Mouse (Mus musculus): ENCODE results near the gene Col24a1.

The Col24a1 gene

GRCm38 (mm10) chr3:145292337-145293134 is at the start of gene Col24a1:
Gene Col24a1, plus strand, starts transcription at chr3:145292472.
- no peak for DNase-seq

- DNase-seq, result no peak
Measured at GRCm38 (mm10) chr3:145248040-145248439, 44.2 kb upstream of the Col24a1 start.

GRCm38 (mm10) chr3:145253066-145253465 is 39.2 kb upstream of the Col24a1 start:
- DNase-seq, result no peak

DNA sequence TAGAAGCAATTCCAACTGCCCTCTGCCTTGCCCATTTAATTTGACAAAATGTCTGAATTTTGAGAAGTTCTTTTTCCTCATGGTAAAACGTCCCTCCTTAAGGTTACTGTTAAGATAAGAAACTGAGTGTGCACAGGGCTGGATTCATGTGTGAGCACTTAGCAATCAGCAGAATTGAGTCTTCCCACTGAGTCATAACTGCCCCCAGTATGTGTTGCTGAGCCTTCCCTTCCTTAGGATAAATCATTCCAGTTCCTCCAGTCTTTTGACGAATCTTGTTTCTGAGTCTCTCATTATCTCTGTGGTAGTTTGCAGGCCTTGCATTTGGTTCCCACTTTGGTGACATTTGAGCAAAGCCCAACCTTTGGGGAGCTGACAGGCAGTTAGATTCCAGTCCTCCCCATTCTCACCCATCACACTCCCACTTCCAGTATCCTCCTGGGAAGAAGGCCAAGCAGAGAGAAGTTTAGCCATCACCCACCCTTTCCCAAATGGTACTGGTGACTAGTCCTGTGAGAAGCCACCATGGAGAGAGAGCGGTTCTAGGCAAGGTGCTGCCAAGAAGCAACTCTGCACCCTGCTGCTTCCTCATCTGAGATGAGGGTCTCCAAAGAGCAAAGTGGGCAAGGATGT is 37.4 kb upstream of the Col24a1 start:
- DNase-seq, result no peak

DNA sequence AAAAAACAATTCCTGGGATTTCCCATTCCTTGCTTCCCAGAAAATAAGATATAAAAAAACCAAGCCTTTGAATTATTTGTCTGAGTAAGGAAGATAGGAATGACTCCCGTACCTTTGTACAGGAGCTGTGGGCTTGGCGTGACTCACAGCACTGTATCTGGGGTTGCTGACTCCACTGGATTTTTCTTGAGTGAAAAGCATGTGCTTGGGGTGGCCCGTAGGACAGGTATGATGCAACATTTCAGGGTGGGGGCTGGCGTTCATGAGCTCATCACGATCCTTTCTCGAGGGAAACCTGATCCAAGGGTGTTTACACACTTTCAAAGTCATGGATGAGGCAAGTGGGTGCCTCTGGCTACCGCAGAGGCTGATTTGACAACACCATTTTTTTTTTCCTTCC is 35.6 kb upstream of the Col24a1 start:
- no peak for DNase-seq

GRCm38 (mm10) chr3:145259678-145260077 is 32.6 kb upstream of the Col24a1 start:
- no peak for DNase-seq

- DNase-seq, result no peak
Measured at GRCm38 (mm10) chr3:145263131-145263530, 29.1 kb upstream of the Col24a1 start.

- DNase-seq, result no peak
Measured at GRCm38 (mm10) chr3:145268066-145268465, 24.2 kb upstream of the Col24a1 start.

GRCm38 (mm10) chr3:145274191-145274590 is 18.1 kb upstream of the Col24a1 start:
- DNase-seq, result no peak

GRCm38 (mm10) chr3:145293207-145293606 is 935 bp downstream of the Col24a1 start:
- DNase-seq, result no peak

- DNase-seq, result no peak
Measured at GRCm38 (mm10) chr3:145293623-145294307, 1.5 kb downstream of the Col24a1 start.

- DNase-seq, result no peak
Measured at GRCm38 (mm10) chr3:145299980-145300591, 7.8 kb downstream of the Col24a1 start.

GRCm38 (mm10) chr3:145305311-145305710 is 13.0 kb downstream of the Col24a1 start:
- no peak for DNase-seq

DNA sequence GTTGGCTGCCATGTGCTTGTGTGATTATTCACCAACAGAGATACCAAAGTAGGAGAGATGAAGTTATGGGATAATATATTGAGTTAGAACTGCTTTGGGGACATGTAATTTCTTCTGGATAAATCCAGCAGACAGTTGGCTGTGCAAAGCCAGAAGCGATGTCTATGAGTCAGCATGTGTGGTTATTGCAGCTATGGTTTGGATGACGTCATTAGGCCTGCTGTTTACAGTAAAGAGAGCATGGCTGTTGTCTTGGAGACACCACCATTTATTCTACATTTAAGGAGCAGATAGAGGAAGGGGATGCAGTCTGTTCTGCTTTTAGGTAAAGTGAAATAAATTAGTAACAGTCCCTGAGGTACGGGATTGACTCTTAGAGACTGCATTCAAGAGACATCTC is 14.9 kb downstream of the Col24a1 start:
- DNase-seq, result no peak

DNA sequence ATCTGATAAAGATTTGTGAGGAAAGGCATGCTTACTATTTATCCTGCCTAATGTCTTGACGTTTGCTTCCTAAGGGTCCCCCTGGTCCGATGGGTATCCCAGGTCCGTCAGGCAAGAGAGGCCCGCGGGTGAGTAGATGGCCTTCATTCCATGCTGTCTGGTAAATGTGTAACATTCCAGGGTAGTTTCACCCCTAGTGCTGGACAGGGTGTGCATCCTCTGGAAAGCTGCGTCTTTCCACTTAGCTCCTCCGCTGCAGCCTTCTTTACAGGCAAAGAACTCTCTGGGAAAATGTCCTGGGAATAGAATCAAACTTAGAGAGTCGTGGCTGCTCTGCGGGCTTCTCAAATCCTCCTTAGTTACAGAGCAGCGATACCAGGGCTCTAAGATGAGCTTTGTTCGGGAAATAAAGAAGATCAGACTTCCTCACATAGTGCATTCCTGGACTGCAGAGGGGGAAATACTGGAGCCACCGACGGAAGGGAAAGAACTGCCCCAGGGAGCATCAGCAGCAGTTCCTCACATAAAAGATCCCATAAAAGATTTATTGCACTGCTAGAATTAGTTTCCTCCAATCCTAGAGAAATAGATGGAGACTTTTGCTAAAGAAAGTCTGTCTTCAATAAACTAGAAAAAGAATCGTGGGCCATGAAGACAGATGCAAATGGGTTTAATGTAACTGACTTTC is 28.5 kb downstream of the Col24a1 start:
- no peak for DNase-seq

- no peak for DNase-seq
Measured at GRCm38 (mm10) chr3:145325402-145325801, 33.1 kb downstream of the Col24a1 start.

- DNase-seq, result no peak
Measured at GRCm38 (mm10) chr3:145331642-145332041, 39.4 kb downstream of the Col24a1 start.

- DNase-seq, result no peak
Measured at GRCm38 (mm10) chr3:145334046-145334445, 41.8 kb downstream of the Col24a1 start.

DNA sequence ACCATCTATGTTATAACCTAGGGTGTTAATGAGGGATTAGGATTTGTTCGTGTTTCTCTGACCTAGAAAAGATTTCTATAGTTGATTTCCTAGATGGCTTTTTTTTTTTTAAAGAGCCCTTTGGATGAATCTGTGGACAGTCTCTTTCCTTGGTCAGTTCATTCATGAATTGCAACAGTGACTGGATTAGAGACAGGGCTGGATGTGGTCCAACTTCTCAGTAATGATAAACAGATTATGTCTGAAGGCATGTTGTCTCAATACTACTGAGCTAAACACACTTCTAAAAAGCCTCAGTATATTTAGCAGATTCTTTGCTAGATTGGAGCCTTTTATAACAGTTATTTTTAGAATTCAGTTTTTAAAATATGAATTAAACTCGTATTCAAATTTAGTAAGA is 44.9 kb downstream of the Col24a1 start:
- DNase-seq, result no peak

DNA sequence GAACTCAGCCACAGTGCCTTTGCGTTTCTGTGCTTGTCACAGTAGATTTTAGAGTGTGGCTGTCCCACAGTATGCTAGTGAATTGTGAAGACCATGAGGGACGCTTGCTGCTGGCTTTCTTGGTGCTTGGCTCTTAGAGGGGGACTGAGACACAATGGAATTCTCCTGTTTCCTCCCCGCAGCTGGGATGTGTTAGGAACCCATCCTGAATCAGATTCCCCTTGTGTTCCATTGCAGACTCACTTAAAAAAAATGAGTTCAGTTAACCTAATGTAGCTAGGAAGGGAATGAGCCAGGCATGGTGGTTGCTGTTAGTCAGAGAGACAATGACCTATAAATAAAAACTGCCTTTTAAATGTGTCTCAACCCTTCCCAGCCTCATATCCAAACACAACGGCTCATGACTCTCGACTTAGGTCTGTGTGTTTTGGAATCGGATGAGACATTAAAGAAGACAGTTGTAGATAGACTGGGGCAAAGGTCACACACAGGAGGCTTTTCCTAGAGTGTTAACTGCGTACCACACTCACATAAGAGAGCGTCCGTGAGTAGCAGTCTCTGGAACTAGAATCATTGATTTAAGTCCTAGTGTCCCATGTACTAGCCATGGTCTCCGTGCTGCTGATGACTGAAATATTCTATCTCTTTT is 47.7 kb downstream of the Col24a1 start:
- DNase-seq, result no peak

DNA sequence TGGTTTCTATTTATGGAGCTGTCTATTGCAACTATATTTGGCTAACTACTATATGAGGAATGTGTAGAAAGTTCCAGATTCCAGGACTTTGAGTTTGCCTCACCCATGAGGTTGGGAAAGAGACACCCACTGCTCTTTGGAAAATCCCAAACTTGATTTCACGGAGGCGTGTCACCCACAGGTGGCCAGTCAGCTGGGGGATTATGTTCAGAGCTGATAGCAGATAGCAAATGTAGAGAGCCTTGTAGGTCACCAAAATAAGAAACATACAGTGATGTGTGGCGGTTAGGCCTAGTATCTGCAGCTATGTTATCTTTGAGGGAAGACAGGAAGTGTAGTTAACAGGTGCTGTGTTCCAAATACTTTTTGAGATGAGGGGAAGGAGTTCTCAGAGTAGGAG is 56.4 kb downstream of the Col24a1 start:
- DNase-seq, result no peak

DNA sequence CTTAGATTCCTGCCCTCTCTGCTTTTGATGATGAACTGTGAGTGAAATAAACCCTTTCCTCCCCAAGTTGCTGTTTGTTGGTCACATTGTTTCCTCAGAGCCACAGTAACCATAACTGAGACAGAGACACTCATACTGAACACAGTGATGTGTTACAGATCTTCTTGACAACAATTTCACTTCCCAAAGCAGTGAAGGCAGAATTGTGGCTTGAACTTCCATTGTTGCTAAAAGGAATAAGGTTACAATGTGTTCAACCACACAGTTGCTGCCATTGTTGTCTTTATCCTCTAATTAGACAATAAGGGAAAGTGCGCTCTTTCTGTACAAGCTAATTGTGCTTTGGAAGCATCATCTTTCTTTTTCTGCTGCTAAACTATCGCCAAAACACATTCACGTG is 61.7 kb downstream of the Col24a1 start:
- no peak for DNase-seq

Measured in cerebellum, postnatal 36 days (tissue).